Mouse (Mus musculus): Measurements from ENCODE around the gene Trap1. TPM values are rescaled to one million over a fixed set of nuclear protein-coding genes. Genes with fewer than 3 reads are reported as not detected.
"Not testable (repeated sequence)": the region's sequence is repeated elsewhere in the genome, so short reads cannot be mapped to it uniquely, and the experiment has no call there.

Gene Trap1
- total RNA-seq (2021), result 100 to 1,000 TPM; 102 to 117 TPM
- long read RNA-seq, experiment 1, transcript Trap1-201 (18 exons, 2,320 nt), result major isoform, 75 of 91 reads
- long read RNA-seq, experiment 1, partial matches to known transcripts, result 12 of 91 reads
- long read RNA-seq, experiment 1, other reads (novel, unspliced or antisense), result 4 of 91 reads
- long read RNA-seq, experiment 2, transcript Trap1-201 (18 exons, 2,320 nt), result major isoform, 114 of 136 reads
- long read RNA-seq, experiment 2, partial matches to known transcripts, result 18 of 136 reads
- long read RNA-seq, experiment 2, other reads (novel, unspliced or antisense), result 4 of 136 reads

DNA sequence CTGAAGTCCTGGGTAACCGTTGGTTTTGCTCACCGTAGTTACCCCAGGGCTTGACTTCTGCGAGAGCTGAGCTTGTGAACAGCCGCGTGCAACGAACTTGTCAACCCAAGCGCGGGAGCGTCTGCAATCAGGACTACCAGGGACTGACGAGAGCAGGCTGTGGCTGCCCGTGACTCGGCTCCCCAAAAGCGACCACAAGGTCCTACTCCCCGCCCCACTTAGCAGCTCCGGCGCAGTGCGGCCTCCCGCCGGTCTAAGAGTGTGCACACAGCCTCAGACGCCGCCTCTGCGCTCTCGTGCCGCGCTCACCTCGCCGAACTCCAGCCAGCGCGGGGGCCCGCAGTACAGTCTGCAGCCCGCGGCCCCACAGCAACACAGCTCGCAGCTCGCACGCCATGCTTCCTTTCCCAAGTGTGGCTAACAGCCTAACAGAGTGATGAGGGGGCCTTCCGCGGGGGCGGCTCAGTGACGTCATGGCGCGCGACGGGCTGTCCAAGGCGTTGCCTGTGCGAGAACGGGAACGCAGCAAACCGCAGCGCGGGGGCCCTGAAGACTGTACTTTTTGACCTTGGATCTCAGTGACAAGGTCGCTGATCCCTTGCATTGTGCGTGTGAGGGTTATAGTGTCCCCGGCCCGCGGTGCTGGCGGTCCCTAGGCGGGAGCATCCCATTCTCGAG lies at the start of gene Trap1:
Gene Trap1, minus strand, starts transcription at position 444 of the 678 bp plus-strand sequence.
- intact Hi-C loops (cut with DNase I), result loop anchor here (5.0 kb wide), 1 partner anchor 135 kb away; the partner anchor contains the start of gene Crebbp
- peak; percentile 89 to 95 for DNase-seq

DNA sequence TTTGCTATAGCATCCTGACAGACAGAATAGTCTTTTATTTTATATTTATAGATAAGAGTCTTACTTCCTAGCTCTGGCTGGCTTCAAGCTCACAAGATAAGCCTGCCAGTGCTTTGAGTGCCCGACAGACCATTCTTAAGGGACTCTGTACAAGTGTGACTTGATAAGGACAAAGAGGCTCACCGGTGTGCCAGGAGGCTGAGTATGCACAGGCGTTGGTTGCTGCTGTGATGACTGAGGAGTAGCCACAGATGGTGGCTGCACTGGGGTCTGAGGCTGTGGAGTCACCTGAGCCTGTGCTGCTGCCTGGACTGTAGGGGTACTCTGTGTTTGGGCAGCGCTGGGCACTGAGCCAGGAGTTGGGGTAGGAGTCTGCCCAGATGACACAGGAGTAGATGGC lies 39.4 kb upstream of the Trap1 start:
- no peak for DNase-seq
- intact Hi-C loops (cut with DNase I), result loop anchor here (5.0 kb wide), 1 partner anchor 95 kb away; the partner anchor contains the start of gene Crebbp

DNA sequence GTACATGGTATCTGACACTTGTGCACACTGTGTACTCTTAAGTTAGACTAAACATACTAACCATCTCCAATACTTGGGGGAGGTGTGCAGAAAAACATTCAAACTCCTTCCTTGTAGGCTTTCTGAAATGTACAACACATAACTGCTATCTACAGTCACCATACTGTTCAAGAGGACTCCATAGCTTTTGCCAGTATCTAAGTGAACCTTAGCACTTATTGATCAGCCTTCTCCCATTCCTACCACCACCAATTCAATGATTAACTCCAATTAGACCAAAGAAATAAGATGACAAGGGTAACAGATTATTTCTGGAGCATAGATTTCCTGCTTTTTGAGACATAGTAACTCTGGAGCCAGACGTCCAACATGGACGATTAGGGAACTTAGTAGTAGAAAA lies 22.7 kb upstream of the Trap1 start:
- intact Hi-C loops (cut with DNase I), result no loop called here
- no peak for DNase-seq

DNA sequence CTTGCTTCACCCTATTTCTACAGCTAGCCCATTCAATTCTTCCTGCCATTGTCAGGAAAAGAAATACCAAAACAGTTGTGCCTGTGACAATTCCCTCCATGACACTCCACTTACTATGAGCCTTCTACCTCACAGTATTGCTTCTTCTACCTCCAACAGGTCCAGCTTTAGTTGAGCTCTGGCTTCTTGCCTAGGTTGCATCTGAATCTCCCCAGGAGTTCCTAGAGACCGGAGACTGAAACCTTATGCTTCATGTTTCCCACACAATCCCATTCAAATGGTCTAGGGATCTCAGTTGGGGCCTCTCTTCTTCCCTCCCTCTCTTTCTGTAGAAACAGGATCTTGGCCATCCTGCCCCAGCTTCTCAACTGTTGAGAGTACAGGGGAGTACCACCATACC lies 19.9 kb upstream of the Trap1 start:
- DNase-seq, result no peak
- intact Hi-C loops (cut with DNase I), result no loop called here

DNA sequence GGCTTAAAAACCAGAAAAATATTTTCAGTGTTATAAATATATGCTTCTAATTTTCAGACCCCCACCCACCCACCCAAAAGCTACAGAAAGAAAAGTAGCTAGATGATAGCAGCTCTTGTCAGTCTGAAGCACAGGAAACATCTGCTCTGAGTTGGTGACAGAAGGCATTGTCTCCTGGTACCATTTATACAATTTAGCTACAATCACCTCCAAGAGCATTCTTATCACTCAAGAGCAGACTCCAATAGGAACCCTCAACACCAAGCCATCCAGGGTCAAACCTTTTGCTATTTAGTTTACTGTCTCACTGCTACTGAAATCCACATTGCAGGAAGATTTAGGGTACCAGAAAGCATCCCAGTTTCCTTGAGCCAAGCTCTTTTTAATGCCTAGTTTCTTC lies 19.3 kb upstream of the Trap1 start:
- no peak for DNase-seq
- intact Hi-C loops (cut with DNase I), result no loop called here

DNA sequence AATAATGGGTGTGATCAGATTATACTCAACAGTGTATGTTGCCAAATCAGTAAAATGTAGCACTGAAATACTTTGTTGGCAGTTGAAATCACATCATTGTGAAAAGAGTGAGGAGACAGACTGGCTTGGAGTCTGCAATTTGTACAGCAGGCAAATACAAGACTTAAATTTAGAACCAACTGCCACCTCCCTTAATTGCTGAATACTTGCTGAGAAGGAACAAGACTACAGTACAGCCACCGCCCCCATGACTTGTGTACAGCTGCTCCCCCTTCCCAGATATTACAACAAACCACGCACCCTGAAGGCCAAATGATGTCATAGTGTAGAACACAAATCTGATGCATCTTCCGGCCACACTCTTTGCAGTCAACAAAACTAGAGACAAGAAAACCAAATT lies 18.5 kb upstream of the Trap1 start:
- no peak for DNase-seq
- intact Hi-C loops (cut with DNase I), result no loop called here

DNA sequence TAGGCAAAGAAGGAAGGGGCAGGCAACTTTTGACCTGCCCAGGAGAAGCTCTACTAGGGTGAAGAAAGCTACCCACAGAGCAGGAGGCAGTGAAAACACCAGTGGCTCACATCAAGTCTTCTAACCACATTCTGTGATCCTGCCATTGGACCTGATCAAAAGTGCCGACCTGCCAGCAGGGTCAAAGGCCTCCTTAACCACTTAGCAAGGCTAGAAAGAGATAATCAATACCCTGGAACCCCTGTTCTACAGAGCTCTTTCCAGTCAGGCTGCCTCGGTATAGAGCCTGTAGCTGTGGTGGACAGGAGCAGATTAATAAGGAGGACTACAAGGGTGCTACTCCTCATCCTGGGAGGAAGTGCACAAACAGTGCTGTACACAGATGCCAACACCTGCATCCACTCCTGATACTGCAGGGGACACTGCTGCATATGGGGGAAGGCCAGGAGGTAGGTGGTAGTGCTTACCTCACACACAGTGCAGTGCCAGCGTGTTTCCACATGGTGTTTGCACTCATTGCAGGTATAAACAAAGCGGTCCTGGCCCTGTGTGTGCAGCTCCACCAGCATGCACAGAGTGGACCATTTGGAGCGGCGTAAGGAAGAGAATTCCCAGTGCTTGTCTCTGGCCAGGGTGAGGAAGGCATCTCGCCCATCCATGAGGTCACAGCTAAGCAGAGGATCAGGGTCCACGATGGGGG lies 9.7 kb upstream of the Trap1 start:
- no peak for DNase-seq
- intact Hi-C loops (cut with DNase I), result loop anchor here (5.0 kb wide), 1 partner anchor 40 kb away; no protein-coding TSS in a partner anchor

DNA sequence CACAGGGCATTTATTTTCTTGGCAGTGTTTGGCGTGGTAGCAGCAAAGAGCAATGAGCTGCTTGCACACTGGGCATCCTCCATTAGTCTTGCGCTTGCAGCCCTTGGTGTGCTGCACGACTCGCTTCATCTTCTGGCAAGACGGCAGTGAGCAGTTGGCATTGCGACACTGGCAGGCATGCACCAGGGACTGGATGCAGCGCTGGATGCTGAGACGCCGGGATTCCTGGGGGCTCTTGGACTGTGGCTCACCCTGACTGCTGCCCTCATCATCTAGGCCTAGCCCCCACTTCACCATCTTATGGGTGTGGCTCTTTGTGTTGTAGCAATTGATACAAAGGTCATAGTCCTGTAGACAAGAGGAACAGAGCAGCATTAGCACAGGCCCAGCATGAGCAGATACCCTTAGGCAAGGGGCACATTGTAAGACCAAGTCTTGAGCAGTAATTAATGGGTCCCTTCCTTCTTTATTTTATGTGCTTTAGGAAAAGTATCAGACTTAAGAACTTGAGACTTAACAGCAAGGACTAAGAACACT lies 8.3 kb upstream of the Trap1 start:
- no peak for DNase-seq
- intact Hi-C loops (cut with DNase I), result loop anchor here (5.0 kb wide), 1 partner anchor 41 kb away; no protein-coding TSS in a partner anchor

DNA sequence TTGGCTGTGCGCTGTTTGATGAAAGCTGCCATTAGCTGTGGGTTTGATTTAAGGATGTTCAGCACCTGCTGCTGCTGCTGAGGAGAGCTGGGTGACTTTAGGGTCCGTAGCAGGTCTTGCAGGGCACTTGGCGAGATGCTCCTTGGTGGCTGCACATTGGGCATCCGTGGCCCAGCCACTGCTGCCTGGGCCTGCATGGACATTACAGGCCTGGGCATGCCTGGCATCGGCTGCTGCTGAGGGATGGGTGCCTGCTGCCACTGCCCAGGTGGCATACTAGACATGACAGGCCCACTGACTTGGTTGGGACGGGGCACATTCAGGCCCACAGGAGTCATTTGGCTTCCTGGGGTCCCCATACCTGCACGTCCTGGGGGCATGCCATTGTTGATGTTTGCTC lies 7.4 kb upstream of the Trap1 start:
- intact Hi-C loops (cut with DNase I), result loop anchor here (5.0 kb wide), 1 partner anchor 42 kb away; no protein-coding TSS in a partner anchor
- no peak for DNase-seq

DNA sequence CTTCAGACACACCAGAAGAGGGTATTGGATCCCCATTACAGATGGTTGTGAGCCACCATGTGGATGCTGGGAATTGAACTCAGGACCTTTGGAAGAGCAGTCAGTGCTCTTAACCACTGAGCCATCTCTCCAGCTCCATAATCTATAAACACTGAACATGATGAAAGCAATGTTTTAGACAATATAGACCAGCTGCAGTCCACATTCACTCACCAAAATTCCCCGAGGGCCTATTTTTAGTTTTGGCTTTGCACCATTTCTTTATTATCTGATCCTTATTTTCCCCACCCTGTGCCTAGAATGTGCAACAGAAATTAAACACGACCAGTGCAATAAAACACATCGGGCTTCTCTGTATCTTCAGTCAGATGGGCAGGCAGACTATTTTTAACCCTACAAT lies 2.8 kb upstream of the Trap1 start:
- intact Hi-C loops (cut with DNase I); DNase-seq: not testable (repeated sequence)

DNA sequence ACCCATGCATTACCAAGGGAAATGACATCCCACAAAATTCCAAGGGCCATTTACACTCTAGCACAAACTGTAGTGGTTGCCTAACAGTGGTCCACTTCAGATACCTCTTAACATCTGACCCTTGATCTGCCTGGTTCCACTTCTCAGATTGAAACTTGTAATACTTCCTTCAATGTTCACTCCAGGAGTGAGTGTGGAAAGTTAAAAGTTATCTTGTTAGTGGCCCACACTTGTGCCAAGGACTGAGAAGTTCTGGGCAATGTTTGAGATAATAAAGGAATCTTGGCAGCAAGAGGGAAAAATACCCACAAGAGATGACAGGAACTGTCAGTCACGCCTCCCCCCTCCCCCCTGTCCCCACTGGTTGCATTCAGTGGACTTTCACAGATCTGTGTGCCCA lies 2.0 kb upstream of the Trap1 start:
- intact Hi-C loops (cut with DNase I), result loop anchor here (5.0 kb wide), 1 partner anchor 133 kb away; the partner anchor contains the start of gene Crebbp
- DNase-seq, result no peak

DNA sequence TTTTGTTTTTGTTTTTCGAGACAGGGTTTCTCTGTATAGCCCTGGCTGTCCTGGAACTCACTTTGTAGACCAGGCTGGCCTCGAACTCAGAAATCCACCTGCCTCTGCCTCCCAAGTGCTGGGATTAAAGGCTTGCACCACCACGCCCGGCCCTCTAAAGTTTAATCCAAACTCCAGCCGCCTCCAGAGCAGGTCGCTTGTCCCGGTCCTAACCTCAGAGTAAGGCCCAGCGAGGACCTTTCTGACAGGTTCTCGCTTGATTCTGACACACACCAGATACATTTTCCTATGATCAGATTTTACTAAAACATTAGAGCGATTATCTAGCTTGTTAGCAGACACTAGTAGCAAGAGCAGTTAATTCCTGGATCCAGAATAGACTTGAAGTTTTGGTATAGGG lies 675 bp upstream of the Trap1 start:
- DNase-seq, result not testable (repeated sequence)
- intact Hi-C loops (cut with DNase I), result loop anchor here (5.0 kb wide), 1 partner anchor 134 kb away; the partner anchor contains the start of gene Crebbp

DNA sequence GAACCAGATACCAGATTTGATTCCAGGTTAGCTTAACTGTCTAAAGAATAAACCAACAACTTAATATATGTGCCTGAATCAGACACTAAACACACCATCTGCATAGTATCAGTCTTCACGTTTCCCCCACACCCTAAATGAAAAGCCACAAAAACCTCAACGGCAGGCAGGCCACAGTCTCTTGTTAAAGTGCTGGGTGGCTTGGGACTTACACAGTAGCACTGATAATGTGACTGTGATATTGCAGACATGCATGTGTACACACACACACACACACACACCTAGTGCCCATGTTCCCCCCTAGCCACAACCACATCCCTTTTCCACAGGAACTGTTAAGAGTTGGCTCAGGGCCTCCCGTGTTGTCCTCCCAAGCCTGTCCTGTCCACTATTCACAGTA lies 2.8 kb downstream of the Trap1 start:
- DNase-seq, result no peak
- intact Hi-C loops (cut with DNase I), result loop anchor here (5.0 kb wide), 1 partner anchor 137 kb away; the partner anchor contains the start of gene Crebbp

DNA sequence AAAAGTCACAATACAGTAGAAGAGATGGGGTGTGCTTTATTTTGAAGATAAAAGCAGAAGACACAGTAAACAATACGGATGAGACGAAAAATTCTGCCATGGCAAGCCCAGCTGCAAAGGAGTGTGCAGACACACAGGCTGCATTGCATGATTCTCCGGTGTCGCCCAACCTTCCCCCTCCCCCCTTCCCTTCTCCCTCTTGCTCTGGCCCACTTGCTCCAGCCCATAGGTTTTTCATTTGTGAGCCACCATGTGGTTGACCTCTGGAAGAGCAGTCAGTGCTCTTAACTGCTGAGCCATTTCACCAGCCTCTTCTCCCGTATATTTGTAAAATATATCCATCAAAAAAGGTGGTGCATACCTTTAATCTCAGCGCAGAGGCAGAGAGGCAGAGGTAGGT lies 3.3 kb downstream of the Trap1 start:
- intact Hi-C loops (cut with DNase I), result no loop called here
- DNase-seq, result no peak

DNA sequence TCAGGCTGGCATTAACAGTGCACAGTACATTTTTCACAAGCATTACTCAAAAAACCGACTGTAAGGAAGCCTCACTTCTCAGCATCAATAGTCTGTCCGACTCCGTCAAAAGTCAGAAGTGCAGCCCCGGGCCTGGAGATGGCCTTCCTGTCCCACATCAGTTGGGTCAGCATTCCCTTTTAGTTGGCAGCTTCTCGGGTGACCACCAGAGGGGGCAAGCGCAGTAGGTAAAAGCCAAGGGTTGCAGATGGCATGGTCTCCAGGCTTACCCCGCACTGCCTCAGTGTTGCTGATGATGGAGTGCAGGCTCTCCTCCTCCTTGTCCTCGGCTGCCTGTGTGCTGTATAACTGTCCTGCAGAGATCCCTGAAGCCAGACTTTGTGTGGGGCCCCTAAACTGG lies 9.0 kb downstream of the Trap1 start:
- intact Hi-C loops (cut with DNase I), result loop anchor here (5.0 kb wide), 2 partner anchors 199 to 219 kb away; no protein-coding TSS in a partner anchor
- peak; percentile 41 for DNase-seq

DNA sequence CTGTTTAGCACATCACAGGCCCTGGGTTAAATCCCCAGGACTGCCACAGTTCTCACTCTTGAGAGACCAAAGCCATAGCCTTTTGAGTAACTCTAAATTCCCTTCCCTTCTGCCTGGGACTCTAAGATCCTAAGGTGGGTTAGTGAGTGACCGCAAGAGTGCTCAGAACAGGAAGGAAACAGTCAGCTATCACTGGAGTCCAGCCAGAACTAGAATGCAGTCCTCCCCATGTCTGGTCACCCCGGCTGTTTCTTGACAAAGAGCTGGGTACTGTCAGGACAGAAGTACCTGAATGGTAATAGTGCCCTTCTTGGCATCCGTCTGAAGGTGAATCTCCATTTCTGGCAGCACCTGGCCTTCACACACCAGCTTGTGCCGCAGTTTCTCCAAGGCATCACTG lies 12.7 kb downstream of the Trap1 start:
- DNase-seq, result no peak
- intact Hi-C loops (cut with DNase I), result loop anchor here (5.0 kb wide), 2 partner anchors 202 to 222 kb away; no protein-coding TSS in a partner anchor

DNA sequence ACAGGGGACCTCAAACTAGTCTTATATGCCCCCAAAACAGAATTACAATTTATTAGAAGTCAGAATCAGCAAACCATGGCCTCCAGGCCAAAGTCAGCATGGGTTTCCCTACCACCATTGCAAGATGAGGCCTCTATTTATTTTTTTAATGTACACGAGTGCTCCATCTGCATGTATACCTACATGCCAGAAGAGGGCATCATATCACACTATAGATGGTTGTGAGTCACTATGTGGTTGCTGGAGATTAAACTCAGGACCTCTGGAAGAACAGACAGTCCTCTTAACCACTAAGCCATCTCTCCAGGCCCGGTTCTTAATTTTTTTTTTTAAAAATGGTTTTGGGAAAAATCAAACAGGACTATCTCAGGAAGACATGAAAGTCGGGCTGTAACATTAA lies 23.8 kb downstream of the Trap1 start:
- intact Hi-C loops (cut with DNase I), result no loop called here
- DNase-seq, result no peak

DNA sequence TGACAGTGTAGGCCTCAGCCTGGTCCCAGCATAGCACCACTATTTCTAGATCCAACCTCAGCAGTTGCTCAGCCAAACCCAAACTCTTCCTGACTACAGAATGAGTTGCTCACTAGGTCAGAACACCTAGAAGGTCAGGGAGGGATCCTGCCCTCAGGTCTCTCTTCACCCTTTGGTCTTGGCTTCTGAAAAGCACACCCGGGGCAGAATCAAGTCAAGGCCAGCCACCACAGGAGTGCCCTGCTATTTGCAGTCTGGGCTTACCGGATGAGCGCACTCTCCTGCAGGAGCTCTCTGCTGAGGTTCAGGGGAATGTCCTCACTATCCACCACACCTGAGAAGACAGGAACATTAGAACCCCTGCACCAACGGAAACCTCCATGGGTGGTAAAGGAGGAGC lies 25.0 kb downstream of the Trap1 start:
- intact Hi-C loops (cut with DNase I), result no loop called here
- DNase-seq, result no peak

DNA sequence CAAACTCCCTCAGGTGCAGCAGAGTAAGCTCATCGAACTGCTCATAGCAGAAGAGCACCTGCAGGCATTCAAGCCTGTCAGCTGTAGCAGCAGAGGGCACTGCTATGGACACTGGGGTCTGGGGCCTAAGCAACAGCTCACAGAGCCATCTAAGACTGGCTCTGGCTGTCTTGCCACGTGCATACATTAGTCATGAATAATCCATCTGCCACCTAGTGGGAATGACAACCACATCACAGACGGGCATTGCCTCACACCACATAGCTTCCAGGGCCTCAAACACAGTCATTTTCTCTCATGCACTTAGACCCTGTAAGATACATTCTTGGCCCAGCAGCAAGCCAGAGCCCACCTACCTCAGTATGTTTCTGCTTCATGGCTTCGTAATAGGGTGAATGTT lies 32.1 kb downstream of the Trap1 start:
- DNase-seq, result no peak
- intact Hi-C loops (cut with DNase I), result no loop called here

DNA sequence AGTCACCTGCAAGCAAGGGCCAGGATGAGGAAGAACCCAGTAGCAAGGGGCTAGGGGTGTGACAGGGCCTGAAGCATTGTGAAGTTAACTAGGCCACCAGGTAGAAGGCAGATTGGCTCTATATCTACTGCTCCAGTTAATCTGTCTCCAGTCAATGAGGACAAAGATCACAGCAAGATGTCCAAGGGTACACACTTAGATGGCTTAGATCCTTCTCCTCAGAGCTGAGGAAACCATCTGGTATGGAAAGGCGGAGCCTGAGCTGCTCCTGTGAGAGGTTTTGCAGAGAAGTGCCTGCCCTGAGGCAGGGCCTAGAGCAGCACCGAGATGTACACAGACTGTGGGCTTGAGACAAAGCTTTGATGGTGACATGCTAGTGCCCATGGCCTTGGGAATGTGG lies 33.5 kb downstream of the Trap1 start:
- intact Hi-C loops (cut with DNase I), result no loop called here
- no peak for DNase-seq

DNA sequence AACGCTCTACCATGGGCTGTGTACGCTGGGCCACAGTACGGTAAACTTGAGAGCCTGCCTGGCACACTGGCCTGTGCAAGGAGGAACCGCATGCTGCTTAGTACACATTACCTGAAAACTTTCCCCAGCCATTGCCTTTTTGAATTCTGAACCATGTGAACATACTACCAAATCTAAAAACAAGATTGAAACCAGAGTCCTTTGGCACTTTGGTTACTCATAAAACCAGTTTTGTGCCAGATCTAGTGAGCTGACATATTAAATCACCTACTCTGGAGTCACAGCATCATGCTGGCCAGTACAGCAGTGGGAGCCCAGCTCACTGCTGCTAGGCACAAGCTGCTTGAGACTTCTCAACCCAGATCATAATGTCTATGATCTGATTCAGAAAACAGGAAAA lies 36.0 kb downstream of the Trap1 start:
- intact Hi-C loops (cut with DNase I), result no loop called here
- DNase-seq, result no peak
